Mouse (Mus musculus) lung, postnatal 0 days (tissue): ENCODE results near the gene Pparg. TPM values are rescaled to one million over a fixed set of nuclear protein-coding genes. Genes with fewer than 3 reads are reported as not detected.

Source experiments
- ATAC-seq: fragments of 200-750 bp; cut with Nextera tagmentation; 2 replicates; pipeline ENCODE4 v1.8.0; 2017; ENCODE audit warnings: moderate library complexity
- DNase-seq: peaks from one replicate; pipeline ENCODE4 v3.0.0-alpha.2; 2016; ENCODE audit warnings: low spot score
- H3K27ac ChIP-seq: fragments of 300-500 bp; sonication (generic); 2 replicates; pipeline ENCODE4 v1.5.1; 2014; ENCODE audit warnings: antibody characterized with exemption, mild to moderate bottlenecking, low read length, mixed read lengths
- H3K27me3 ChIP-seq: fragments of 300-500 bp; sonication (generic); replicated peaks from 2 replicates; pipeline ENCODE4 v1.6.1; 2014; ENCODE audit warnings: low read length, mixed read lengths; ENCODE audit not compliant: insufficient read depth
- H3K36me3 ChIP-seq: fragments of 300-500 bp; sonication (generic); 2 replicates; pipeline ENCODE4 v1.6.1; 2014; ENCODE audit warnings: low read length, mixed read lengths; ENCODE audit not compliant: insufficient read depth
- H3K4me1 ChIP-seq: fragments of 300-500 bp; sonication (generic); 2 replicates; pipeline ENCODE4 v1.6.1; 2014; ENCODE audit warnings: antibody characterized with exemption, low read depth, low read length, mixed read lengths; ENCODE audit not compliant: insufficient read depth
- H3K4me2 ChIP-seq: fragments of 300-500 bp; sonication (generic); replicated peaks from 2 replicates; pipeline ENCODE4 v1.6.1; 2014; ENCODE audit warnings: low read depth, mild to moderate bottlenecking, low read length, moderate library complexity, mixed read lengths
- H3K4me3 ChIP-seq: fragments of 300-500 bp; sonication (generic); 2 replicates; pipeline ENCODE4 v1.5.1; 2014; ENCODE audit warnings: low read depth, low read length
- H3K9ac ChIP-seq: fragments of 300-500 bp; sonication (generic); replicated peaks from 2 replicates; pipeline ENCODE4 v1.6.1; 2014; ENCODE audit warnings: low read depth, mild to moderate bottlenecking
- H3K9me3 ChIP-seq: fragments of 300-500 bp; sonication (generic); 2 replicates; pipeline ENCODE4 v1.6.1; 2016; ENCODE audit warnings: low read length, mixed read lengths
- CTCF ChIP-seq: IDR thresholded peaks from 2 replicates; pipeline ENCODE4 v1.5.1; 2016; ENCODE audit warnings: antibody characterized with exemption, mild to moderate bottlenecking
- EP300 ChIP-seq: IDR thresholded peaks from 2 replicates; pipeline ENCODE4 v1.6.1; 2016; ENCODE audit warnings: antibody characterized with exemption, mild to moderate bottlenecking, control low read depth
- WGBS: fragments of 180-500 bp; shearing (Covaris S2); extraction: QIAGEN DNeasy Blood & Tissue Kit; methylation state at CpG from one replicate; pipeline ENCODE4 v1.1.7; 2014; 5-methylcytosine and 5-hydroxymethylcytosine counted together
- polyA plus RNA-seq: library from polyadenylated mRNA; unstranded; fragments of >200 nt; fragmentation: Nextera tagmentation; extraction: Ambion mirVana; gene quantifications from 2 replicates; pipeline ENCODE4 v1.2.1, GENCODE M21; 2015

Pparg gene
- polyA plus RNA-seq, 1 experiment from 2014 or later: 7.7 TPM

GRCm38 (mm10) chr6:115477081-115477695 lies 116.4 kb downstream of the Pparg start:
- ATAC-seq (no peak), DNase-seq (no peak)
- Histone ChIP-seq H3K4me2 (no peak overlapping the region), H3K9ac (no peak overlapping the region), H3K9me3 (no peaks in the 10 kb centered on the region), H3K4me3 (no peak overlapping the region), H3K36me3 (no peaks in the 10 kb centered on the region), H3K4me1 (peaks cover 29% of the 10 kb centered on the region), H3K27ac (peak overlapping the region; percentile 21; the same call in 1 of the 2 replicates), H3K27me3 (no peaks in the 10 kb centered on the region)
- no peak for TF ChIP-seq EP300
- no peak for TF ChIP-seq CTCF
- WGBS: 25% methylated on average over 7 of the region's 7 CpGs

GRCm38 (mm10) chr6:115479963-115480321 lies 119.2 kb downstream of the Pparg start:
- no peaks in the 10 kb centered on the region for H3K36me3 ChIP-seq
- H3K27ac ChIP-seq: peak overlapping the region; percentile 38; the same call in 1 of the 2 replicates
- H3K4me2 ChIP-seq: no peak overlapping the region; the same call in 1 of the 2 replicates
- no peaks in the 10 kb centered on the region for H3K9me3 ChIP-seq
- TF ChIP-seq CTCF: no peak
- TF ChIP-seq EP300: no peak
- H3K9ac ChIP-seq: no peak overlapping the region
- DNase-seq (peak; percentile 21), ATAC-seq (peak; percentile 32)
- no peak overlapping the region for H3K4me3 ChIP-seq
- no peaks in the 10 kb centered on the region for H3K27me3 ChIP-seq
- H3K4me1 ChIP-seq: peaks cover 29% of the 10 kb centered on the region

- H3K36me3 ChIP-seq: no peaks in the 10 kb centered on the region
- H3K4me3 ChIP-seq: no peak overlapping the region
- 0 out of 2 replicates have a peak overlapping the region, but pooled peaks have one; percentile 8 for H3K9ac ChIP-seq
- no peaks in the 10 kb centered on the region for H3K9me3 ChIP-seq
- no peak for TF ChIP-seq EP300
- TF ChIP-seq CTCF: no peak
- WGBS: 18% methylated on average over 5 of the region's 5 CpGs
- H3K4me2 ChIP-seq: no peak overlapping the region; the same call in 1 of the 2 replicates
- DNase-seq: peak; percentile 75
- H3K27me3 ChIP-seq: no peaks in the 10 kb centered on the region
- ATAC-seq: peak; percentile 85
- H3K4me1 ChIP-seq: peaks cover 29% of the 10 kb centered on the region
- peak overlapping the region; percentile 38; the same call in 1 of the 2 replicates for H3K27ac ChIP-seq
Observed at GRCm38 (mm10) chr6:115480322-115481017, 119.7 kb downstream of the Pparg start.

GRCm38 (mm10) chr6:115481018-115481354 lies 120.2 kb downstream of the Pparg start:
- no peak for ATAC-seq
- Histone ChIP-seq H3K27me3 (no peaks in the 10 kb centered on the region), H3K4me1 (peaks cover 29% of the 10 kb centered on the region), H3K27ac (peak overlapping the region; percentile 38; the same call in 1 of the 2 replicates), H3K9ac (0 out of 2 replicates have a peak overlapping the region, but pooled peaks have one; percentile 8), H3K4me2 (no peak overlapping the region), H3K36me3 (no peaks in the 10 kb centered on the region), H3K4me3 (no peak overlapping the region), H3K9me3 (no peaks in the 10 kb centered on the region)
- 16% methylated on average over 1 of the region's 1 CpGs for WGBS
- no peak for TF ChIP-seq CTCF
- TF ChIP-seq EP300: no peak
- DNase-seq: no peak

GRCm38 (mm10) chr6:115481603-115482002 lies 120.9 kb downstream of the Pparg start:
- Histone ChIP-seq H3K4me1 (peaks cover 27% of the 10 kb centered on the region), H3K27me3 (no peaks in the 10 kb centered on the region), H3K27ac (no peak overlapping the region), H3K9ac (no peak overlapping the region), H3K9me3 (no peaks in the 10 kb centered on the region), H3K4me3 (no peak overlapping the region), H3K36me3 (no peaks in the 10 kb centered on the region), H3K4me2 (no peak overlapping the region)
- TF ChIP-seq CTCF (no peak), EP300 (no peak)
- 55% methylated on average over 3 of the region's 3 CpGs for WGBS
- no peak for DNase-seq
- ATAC-seq: no peak

- Histone ChIP-seq H3K9ac (no peak overlapping the region), H3K4me3 (no peak overlapping the region), H3K4me1 (peaks cover 4% of the 10 kb centered on the region), H3K36me3 (no peaks in the 10 kb centered on the region), H3K9me3 (no peaks in the 10 kb centered on the region), H3K27me3 (no peaks in the 10 kb centered on the region), H3K27ac (no peak overlapping the region), H3K4me2 (no peak overlapping the region)
- DNase-seq: peak; percentile 31
- TF ChIP-seq CTCF (no peak), EP300 (no peak)
- peak; percentile 19; the same call in 1 of the 2 replicates for ATAC-seq
- WGBS: 37% methylated on average over 6 of the region's 6 CpGs
Observed at GRCm38 (mm10) chr6:115485635-115486034, 124.9 kb downstream of the Pparg start.
